Mouse (Mus musculus) spleen, adult 2 months (tissue): ENCODE measurements at regions not wholly inside any gene's neighbourhood (a gene's known extent, or its start where the extent isn't known, plus 50 kb on each side); places are given as distances from the start of the nearest gene placed in this dataset.

Experiments
- CTCF ChIP-seq: fragments of 200-500 bp; IDR thresholded peaks from 2 replicates; pipeline ENCODE4 v1.5.1; 2011; ENCODE audit warnings: mild to moderate bottlenecking, inconsistent platforms; ENCODE audit not compliant: insufficient read depth, insufficient read length, insufficient replicate concordance; ENCODE audit errors: extremely low read depth
- POLR2A ChIP-seq: fragments of 200-500 bp; IDR thresholded peaks from 2 replicates; pipeline ENCODE4 v1.6.1; 2011; ENCODE audit warnings: low read depth, low read length, inconsistent platforms

- TF ChIP-seq CTCF (no peak), POLR2A (no peak)
These were observed 641.3 kb upstream of the Acvr2a start for GRCm38 (mm10) chr2:48172626-48173025.
